Mouse (Mus musculus): Measurements from ENCODE around the gene Emilin1. TPM values are rescaled to one million over a fixed set of nuclear protein-coding genes. Genes with fewer than 3 reads are reported as not detected.

The Emilin1 gene
- total and polyA plus RNA-seq, 2 experiments from 2014 or later = 9.0 to 11.8 TPM

DNA sequence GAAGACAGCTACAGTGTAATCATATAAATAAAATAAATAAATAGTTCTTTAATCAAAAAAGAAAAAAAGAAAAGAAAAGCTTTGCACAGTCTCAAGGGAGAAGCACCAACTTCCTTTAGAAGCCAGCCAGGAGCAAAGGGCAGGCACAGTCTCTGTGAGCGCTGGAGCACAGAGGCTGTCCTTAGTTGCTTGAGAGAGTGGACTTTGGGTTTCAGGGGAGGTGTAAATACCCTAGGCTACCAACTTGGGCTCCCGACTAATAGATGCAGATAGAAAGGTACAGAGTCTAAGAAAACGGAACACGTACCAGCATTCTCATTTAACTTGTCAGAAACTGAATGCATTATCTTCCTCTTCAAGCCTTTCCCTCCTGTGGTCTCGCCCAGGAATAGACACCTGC, 35.4 kb downstream of the Emilin1 start:
- H3K36me3 ChIP-seq (ENCODE audit: insufficient read depth, low read length) = peaks cover 15% of the 10 kb centered on the region
- DNase-seq (ENCODE audit: low spot score) = no peak
- H3K4me3 ChIP-seq (ENCODE audit: low read depth, low read length) = no peak overlapping the region
- H3K27ac ChIP-seq (ENCODE audit: low read depth, low read length) = no peak overlapping the region
- 86% methylated on average over 5 of the region's 5 CpGs for WGBS
- peak overlapping the region; percentile 91; the same call in 1 of the 2 replicates for H3K4me2 ChIP-seq (ENCODE audit: low read depth, low read length, poor library complexity, severe bottlenecking)
- peaks cover 7% of the 10 kb centered on the region; the same call in 1 of the 2 replicates for H3K4me1 ChIP-seq (ENCODE audit: insufficient read depth, low read length)
- H3K9me3 ChIP-seq (ENCODE audit: low read length) = no peaks in the 10 kb centered on the region
- ATAC-seq (ENCODE audit: low FRiP score) = no peak
- no peak for TF ChIP-seq CTCF (IDR thresholded peaks at IDR 0.05)
- no peaks in the 10 kb centered on the region for H3K27me3 ChIP-seq (ENCODE audit: insufficient read depth, low read length)
- H3K9ac ChIP-seq (replicated peaks; ENCODE audit: low read length, poor library complexity, severe bottlenecking) = no peak overlapping the region

GRCm38 (mm10) chr5:30949654-30950326, 36.6 kb downstream of the Emilin1 start:
- no peaks in the 10 kb centered on the region for H3K27me3 ChIP-seq (ENCODE audit: insufficient read depth, low read length)
- H3K4me1 ChIP-seq (ENCODE audit: insufficient read depth, low read length) = peaks cover 3% of the 10 kb centered on the region; the same call in 1 of the 2 replicates
- no peaks in the 10 kb centered on the region for H3K9me3 ChIP-seq (ENCODE audit: low read length)
- TF ChIP-seq CTCF (IDR thresholded peaks at IDR 0.05) = peak; percentile 54
- peaks cover 26% of the 10 kb centered on the region for H3K36me3 ChIP-seq (ENCODE audit: insufficient read depth, low read length)
- H3K27ac ChIP-seq (ENCODE audit: low read depth, low read length) = peak overlapping the region; percentile 67
- peak overlapping the region; percentile 45 for H3K4me3 ChIP-seq (ENCODE audit: low read depth, low read length)
- peak; percentile 94 for DNase-seq (ENCODE audit: low spot score)
- H3K9ac ChIP-seq (replicated peaks; ENCODE audit: low read length, poor library complexity, severe bottlenecking) = peak overlapping the region; percentile 57
- under 1% methylated on average over 31 of the region's 31 CpGs for WGBS
- H3K4me2 ChIP-seq (ENCODE audit: low read depth, low read length, poor library complexity, severe bottlenecking) = peak overlapping the region; percentile 91
- ATAC-seq (ENCODE audit: low FRiP score) = peak; percentile 80

DNA sequence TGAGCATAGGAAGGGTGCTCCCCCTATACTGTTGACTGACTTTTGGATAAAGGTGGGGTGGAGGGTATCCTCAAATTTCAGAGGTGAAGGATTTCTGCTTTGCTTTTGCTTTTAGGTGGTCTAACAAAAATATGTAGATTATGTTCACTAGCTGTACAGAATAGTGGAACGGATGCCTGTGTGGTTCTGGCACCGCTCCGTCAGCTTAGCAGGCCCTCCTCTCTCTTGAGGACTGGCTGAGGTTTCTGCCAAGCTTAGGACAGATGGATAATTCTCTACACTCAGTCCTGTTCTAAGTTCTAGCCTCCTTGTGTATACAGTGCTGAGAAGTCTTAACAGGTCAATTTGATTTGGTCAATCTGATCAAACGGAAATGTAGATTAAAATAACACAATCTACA, 37.2 kb downstream of the Emilin1 start:
- Histone ChIP-seq H3K4me1 (ENCODE audit: insufficient read depth, low read length) (peaks cover 3% of the 10 kb centered on the region; the same call in 1 of the 2 replicates), H3K27me3 (ENCODE audit: insufficient read depth, low read length) (no peaks in the 10 kb centered on the region), H3K4me3 (ENCODE audit: low read depth, low read length) (peak overlapping the region; percentile 45), H3K9ac (replicated peaks; ENCODE audit: low read length, poor library complexity, severe bottlenecking) (peak overlapping the region; percentile 57), H3K9me3 (ENCODE audit: low read length) (no peaks in the 10 kb centered on the region), H3K36me3 (ENCODE audit: insufficient read depth, low read length) (peaks cover 33% of the 10 kb centered on the region), H3K27ac (ENCODE audit: low read depth, low read length) (no peak overlapping the region; the same call in 1 of the 2 replicates), H3K4me2 (ENCODE audit: low read depth, low read length, poor library complexity, severe bottlenecking) (peak overlapping the region; percentile 91)
- no peak for DNase-seq (ENCODE audit: low spot score)
- 39% methylated on average over 4 of the region's 4 CpGs for WGBS
- TF ChIP-seq CTCF (IDR thresholded peaks at IDR 0.05) = no peak
- no peak for ATAC-seq (ENCODE audit: low FRiP score)

DNA sequence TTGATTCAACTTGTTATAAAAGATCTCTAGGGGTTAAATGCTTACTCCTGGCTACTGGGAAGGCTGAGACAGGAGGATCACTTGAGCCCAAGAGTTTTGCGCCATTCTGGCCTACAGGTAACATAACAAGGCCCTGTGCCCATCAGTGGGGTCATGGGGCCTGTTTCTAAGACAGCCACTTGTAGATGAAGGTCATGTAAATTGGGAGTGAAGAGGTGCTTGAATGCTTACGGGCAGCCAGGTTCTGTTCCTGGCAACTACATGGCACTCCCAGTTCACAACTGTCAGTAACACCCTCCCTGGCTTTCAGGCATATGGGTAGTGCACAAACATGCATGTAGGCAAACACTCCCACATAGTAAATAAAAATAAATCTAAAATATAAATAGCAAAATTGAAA, 37.7 kb downstream of the Emilin1 start:
- H3K27ac ChIP-seq (ENCODE audit: low read depth, low read length) = no peak overlapping the region
- WGBS = 91% methylated on average over 2 of the region's 2 CpGs
- no peaks in the 10 kb centered on the region for H3K27me3 ChIP-seq (ENCODE audit: insufficient read depth, low read length)
- no peak overlapping the region for H3K4me3 ChIP-seq (ENCODE audit: low read depth, low read length)
- no peak overlapping the region for H3K9ac ChIP-seq (replicated peaks; ENCODE audit: low read length, poor library complexity, severe bottlenecking)
- DNase-seq (ENCODE audit: low spot score) = no peak
- ATAC-seq (ENCODE audit: low FRiP score) = no peak
- peaks cover 38% of the 10 kb centered on the region for H3K36me3 ChIP-seq (ENCODE audit: insufficient read depth, low read length)
- H3K9me3 ChIP-seq (ENCODE audit: low read length) = no peaks in the 10 kb centered on the region
- peaks cover 3% of the 10 kb centered on the region; the same call in 1 of the 2 replicates for H3K4me1 ChIP-seq (ENCODE audit: insufficient read depth, low read length)
- H3K4me2 ChIP-seq (ENCODE audit: low read depth, low read length, poor library complexity, severe bottlenecking) = no peak overlapping the region
- no peak for TF ChIP-seq CTCF (IDR thresholded peaks at IDR 0.05)

- Histone ChIP-seq H3K27me3 (ENCODE audit: insufficient read depth, low read length) (no peaks in the 10 kb centered on the region), H3K27ac (ENCODE audit: low read depth, low read length) (no peak overlapping the region), H3K9ac (replicated peaks; ENCODE audit: low read length, poor library complexity, severe bottlenecking) (no peak overlapping the region), H3K4me1 (ENCODE audit: insufficient read depth, low read length) (peaks cover 3% of the 10 kb centered on the region; the same call in 1 of the 2 replicates), H3K36me3 (ENCODE audit: insufficient read depth, low read length) (peaks cover 40% of the 10 kb centered on the region), H3K9me3 (ENCODE audit: low read length) (no peaks in the 10 kb centered on the region), H3K4me2 (ENCODE audit: low read depth, low read length, poor library complexity, severe bottlenecking) (no peak overlapping the region), H3K4me3 (ENCODE audit: low read depth, low read length) (no peak overlapping the region)
- WGBS = 73% methylated on average over 6 of the region's 6 CpGs
- DNase-seq (ENCODE audit: low spot score) = peak; percentile 58
- TF ChIP-seq CTCF (IDR thresholded peaks at IDR 0.05) = no peak
- ATAC-seq (ENCODE audit: low FRiP score) = no peak
Measured at GRCm38 (mm10) chr5:30951706-30952105, 38.5 kb downstream of the Emilin1 start.

GRCm38 (mm10) chr5:30952551-30952950, 39.3 kb downstream of the Emilin1 start:
- WGBS = 83% methylated on average over 5 of the region's 5 CpGs
- ATAC-seq (ENCODE audit: low FRiP score) (no peak), DNase-seq (ENCODE audit: low spot score) (no peak)
- peaks cover 40% of the 10 kb centered on the region for H3K36me3 ChIP-seq (ENCODE audit: insufficient read depth, low read length)
- H3K4me3 ChIP-seq (ENCODE audit: low read depth, low read length) = no peak overlapping the region
- H3K9ac ChIP-seq (replicated peaks; ENCODE audit: low read length, poor library complexity, severe bottlenecking) = no peak overlapping the region
- no peaks in the 10 kb centered on the region for H3K27me3 ChIP-seq (ENCODE audit: insufficient read depth, low read length)
- no peak for TF ChIP-seq CTCF (IDR thresholded peaks at IDR 0.05)
- H3K4me1 ChIP-seq (ENCODE audit: insufficient read depth, low read length) = peaks cover 4% of the 10 kb centered on the region; the same call in 1 of the 2 replicates
- H3K4me2 ChIP-seq (ENCODE audit: low read depth, low read length, poor library complexity, severe bottlenecking) = no peak overlapping the region
- no peak overlapping the region for H3K27ac ChIP-seq (ENCODE audit: low read depth, low read length)
- H3K9me3 ChIP-seq (ENCODE audit: low read length) = no peaks in the 10 kb centered on the region
